Mouse (Mus musculus): ENCODE data around the gene Rtn4rl2. TPM values are rescaled to one million over a fixed set of nuclear protein-coding genes. Genes with fewer than 3 reads are reported as not detected.
A peak's percentile ranks its signal among the peaks of the same experiment; 100 is the strongest.

Gene Rtn4rl2
- polyA plus RNA-seq, 1 experiment from 2014 or later, result 1.9 TPM

- H3K4me3 ChIP-seq (ENCODE audit: low read depth, low read length), result no peak overlapping the region
- H3K27me3 ChIP-seq (replicated peaks; ENCODE audit: control insufficient read depth, insufficient read depth, low read length), result peaks cover 6% of the 10 kb centered on the region; the same call in 1 of the 2 replicates
- H3K9me3 ChIP-seq (ENCODE audit: control insufficient read depth, low read length), result no peaks in the 10 kb centered on the region
- H3K27ac ChIP-seq (ENCODE audit: low read depth), result no peak overlapping the region
- DNase-seq (ENCODE audit: low spot score), result no peak
- H3K36me3 ChIP-seq (ENCODE audit: control insufficient read depth, insufficient read depth, low read length), result no peaks in the 10 kb centered on the region
- no peak overlapping the region for H3K4me2 ChIP-seq (ENCODE audit: low read length)
- WGBS, result 48% methylated on average over 8 of the region's 8 CpGs
- no peak overlapping the region for H3K9ac ChIP-seq (ENCODE audit: low read length)
- H3K4me1 ChIP-seq (replicated peaks; ENCODE audit: control insufficient read depth, insufficient read depth, low read length), result peaks cover 20% of the 10 kb centered on the region
- no peak for ATAC-seq (replicated peaks; ENCODE audit: low FRiP score, low TSS enrichment, low read depth)
These were observed 49.4 kb downstream of the Rtn4rl2 start for GRCm38 (mm10) chr2:84837107-84837506.

GRCm38 (mm10) chr2:84831666-84832391, 54.7 kb downstream of the Rtn4rl2 start:
- Histone ChIP-seq H3K4me2 (ENCODE audit: low read length) (no peak overlapping the region), H3K27ac (ENCODE audit: low read depth) (peak overlapping the region; percentile 17; the same call in 1 of the 2 replicates), H3K27me3 (replicated peaks; ENCODE audit: control insufficient read depth, insufficient read depth, low read length) (no peaks in the 10 kb centered on the region), H3K36me3 (ENCODE audit: control insufficient read depth, insufficient read depth, low read length) (peaks cover 9% of the 10 kb centered on the region), H3K9ac (ENCODE audit: low read length) (peak overlapping the region; percentile 14; the same call in 1 of the 2 replicates), H3K4me3 (ENCODE audit: low read depth, low read length) (no peak overlapping the region), H3K9me3 (ENCODE audit: control insufficient read depth, low read length) (no peaks in the 10 kb centered on the region), H3K4me1 (replicated peaks; ENCODE audit: control insufficient read depth, insufficient read depth, low read length) (peaks cover 8% of the 10 kb centered on the region; the same call in 1 of the 2 replicates)
- DNase-seq (ENCODE audit: low spot score) (peak; percentile 92), ATAC-seq (replicated peaks; ENCODE audit: low FRiP score, low TSS enrichment, low read depth) (peak; percentile 64)
- WGBS, result 28% methylated on average over 10 of the region's 10 CpGs

GRCm38 (mm10) chr2:84827283-84827920, 59.1 kb downstream of the Rtn4rl2 start:
- H3K9ac ChIP-seq (ENCODE audit: low read length), result peak overlapping the region; percentile 72
- H3K4me1 ChIP-seq (replicated peaks; ENCODE audit: control insufficient read depth, insufficient read depth, low read length), result peaks cover 8% of the 10 kb centered on the region; the same call in 1 of the 2 replicates
- H3K27me3 ChIP-seq (replicated peaks; ENCODE audit: control insufficient read depth, insufficient read depth, low read length), result no peaks in the 10 kb centered on the region
- ATAC-seq (replicated peaks; ENCODE audit: low FRiP score, low TSS enrichment, low read depth), result peak; percentile 23
- peak overlapping the region; percentile 98 for H3K4me2 ChIP-seq (ENCODE audit: low read length)
- peak overlapping the region; percentile 16; the same call in 1 of the 2 replicates for H3K27ac ChIP-seq (ENCODE audit: low read depth)
- H3K4me3 ChIP-seq (ENCODE audit: low read depth, low read length), result peak overlapping the region; percentile 99
- H3K36me3 ChIP-seq (ENCODE audit: control insufficient read depth, insufficient read depth, low read length), result peaks cover 9% of the 10 kb centered on the region
- H3K9me3 ChIP-seq (ENCODE audit: control insufficient read depth, low read length), result no peaks in the 10 kb centered on the region
- WGBS, result under 1% methylated on average over 29 of the region's 29 CpGs
- peak; percentile 73 for DNase-seq (ENCODE audit: low spot score)

GRCm38 (mm10) chr2:84826488-84827282, 59.8 kb downstream of the Rtn4rl2 start, which contains the start of gene Timm10:
Gene Timm10, plus strand, starts transcription at chr2:84826997.
- H3K9ac ChIP-seq (ENCODE audit: low read length), result peak within 1 kb of the TSS; percentile 72
- DNase-seq (ENCODE audit: low spot score) (peak; percentile 88), ATAC-seq (replicated peaks; ENCODE audit: low FRiP score, low TSS enrichment, low read depth) (peak; percentile 91)
- H3K27me3 ChIP-seq (replicated peaks; ENCODE audit: control insufficient read depth, insufficient read depth, low read length), result no peaks in the 10 kb centered on the region
- H3K4me1 ChIP-seq (replicated peaks; ENCODE audit: control insufficient read depth, insufficient read depth, low read length), result peaks cover 8% of the 10 kb centered on the region; the same call in 1 of the 2 replicates
- under 1% methylated on average over 34 of the region's 34 CpGs for WGBS
- H3K36me3 ChIP-seq (ENCODE audit: control insufficient read depth, insufficient read depth, low read length), result peaks cover 9% of the 10 kb centered on the region
- peak within 1 kb of the TSS; percentile 98 for H3K4me2 ChIP-seq (ENCODE audit: low read length)
- no peaks in the 10 kb centered on the region for H3K9me3 ChIP-seq (ENCODE audit: control insufficient read depth, low read length)
- H3K27ac ChIP-seq (ENCODE audit: low read depth), result peak within 1 kb of the TSS; percentile 16; the same call in 1 of the 2 replicates
- peak within 1 kb of the TSS; percentile 99 for H3K4me3 ChIP-seq (ENCODE audit: low read depth, low read length)

- DNase-seq (ENCODE audit: low spot score), result no peak
- H3K9ac ChIP-seq (ENCODE audit: low read length), result no peak overlapping the region
- H3K27me3 ChIP-seq (replicated peaks; ENCODE audit: control insufficient read depth, insufficient read depth, low read length), result 0 out of 2 replicates have a peak, but pooled peaks cover 5% of the 10 kb centered on the region
- 30% methylated on average over 2 of the region's 2 CpGs for WGBS
- H3K4me2 ChIP-seq (ENCODE audit: low read length), result no peak overlapping the region
- no peaks in the 10 kb centered on the region for H3K36me3 ChIP-seq (ENCODE audit: control insufficient read depth, insufficient read depth, low read length)
- no peak for ATAC-seq (replicated peaks; ENCODE audit: low FRiP score, low TSS enrichment, low read depth)
- no peak overlapping the region for H3K4me3 ChIP-seq (ENCODE audit: low read depth, low read length)
- H3K9me3 ChIP-seq (ENCODE audit: control insufficient read depth, low read length), result no peaks in the 10 kb centered on the region
- H3K27ac ChIP-seq (ENCODE audit: low read depth), result no peak overlapping the region
- H3K4me1 ChIP-seq (replicated peaks; ENCODE audit: control insufficient read depth, insufficient read depth, low read length), result peaks cover 8% of the 10 kb centered on the region; the same call in 1 of the 2 replicates
These were observed 63.3 kb downstream of the Rtn4rl2 start for GRCm38 (mm10) chr2:84823237-84823636.

- 0 out of 2 replicates have a peak, but pooled peaks cover 5% of the 10 kb centered on the region for H3K27me3 ChIP-seq (replicated peaks; ENCODE audit: control insufficient read depth, insufficient read depth, low read length)
- no peaks in the 10 kb centered on the region for H3K9me3 ChIP-seq (ENCODE audit: control insufficient read depth, low read length)
- no peaks in the 10 kb centered on the region for H3K36me3 ChIP-seq (ENCODE audit: control insufficient read depth, insufficient read depth, low read length)
- DNase-seq (ENCODE audit: low spot score), result no peak
- 0 out of 2 replicates have a peak, but pooled peaks cover 2% of the 10 kb centered on the region for H3K4me1 ChIP-seq (replicated peaks; ENCODE audit: control insufficient read depth, insufficient read depth, low read length)
- no peak within 1 kb of the TSS for H3K4me3 ChIP-seq (ENCODE audit: low read depth, low read length)
- no peak within 1 kb of the TSS for H3K27ac ChIP-seq (ENCODE audit: low read depth)
- 49% methylated on average over 13 of the region's 13 CpGs for WGBS
- no peak within 1 kb of the TSS for H3K4me2 ChIP-seq (ENCODE audit: low read length)
- H3K9ac ChIP-seq (ENCODE audit: low read length), result no peak within 1 kb of the TSS
- no peak for ATAC-seq (replicated peaks; ENCODE audit: low FRiP score, low TSS enrichment, low read depth)
These were observed 64.0 kb downstream of the Rtn4rl2 start, which contains the start of gene Smtnl1 for GRCm38 (mm10) chr2:84822552-84822951. Gene Smtnl1, minus strand, starts transcription at chr2:84822652.

Small RNAs within 50 kb of the gene (microRNA-seq; reads per million reads assigned to microRNA genes)
- not detected for gene Gm24332

Other genes with a start within 250 kb of the Rtn4rl2 start
- 59.5 and 64.6 TPM in 2 replicates for gene Ctnnd1, start 235.9 kb downstream of the Rtn4rl2 start, polyA plus RNA-seq (2014; fragmentation: Nextera tagmentation; extraction: Ambion mirVana)
- gene Btbd18, start 227.6 kb downstream of the Rtn4rl2 start, polyA plus RNA-seq (2014; fragmentation: Nextera tagmentation; extraction: Ambion mirVana), result 0.34 and 0.60 TPM in 2 replicates
- 309 and 329 TPM in 2 replicates for gene Selenoh, start 215.9 kb downstream of the Rtn4rl2 start, polyA plus RNA-seq (2014; fragmentation: Nextera tagmentation; extraction: Ambion mirVana)
- gene Gm28635, start 208.7 kb downstream of the Rtn4rl2 start, polyA plus RNA-seq (2014; fragmentation: Nextera tagmentation; extraction: Ambion mirVana), result not detected in 2 replicates
- gene Med19, start 208.3 kb downstream of the Rtn4rl2 start, polyA plus RNA-seq (2014; fragmentation: Nextera tagmentation; extraction: Ambion mirVana), result 39.5 and 40.6 TPM in 2 replicates
- 131 and 134 TPM in 2 replicates for gene Tmx2, start 207.6 kb downstream of the Rtn4rl2 start, polyA plus RNA-seq (2014; fragmentation: Nextera tagmentation; extraction: Ambion mirVana)
- 30.0 and 30.7 TPM in 2 replicates for gene Zdhhc5, start 171.5 kb downstream of the Rtn4rl2 start, polyA plus RNA-seq (2014; fragmentation: Nextera tagmentation; extraction: Ambion mirVana)
- gene Clp1, start 159.4 kb downstream of the Rtn4rl2 start, polyA plus RNA-seq (2014; fragmentation: Nextera tagmentation; extraction: Ambion mirVana), result 25.7 and 29.0 TPM in 2 replicates
- gene Ypel4, start 152.7 kb downstream of the Rtn4rl2 start, polyA plus RNA-seq (2014; fragmentation: Nextera tagmentation; extraction: Ambion mirVana), result 6.9 and 8.8 TPM in 2 replicates
- 4.6 and 5.3 TPM in 2 replicates for gene Gm19426, start 143.1 kb downstream of the Rtn4rl2 start, polyA plus RNA-seq (2014; fragmentation: Nextera tagmentation; extraction: Ambion mirVana)
- 60.9 and 73.4 TPM in 2 replicates for gene Serping1, start 111.3 kb downstream of the Rtn4rl2 start, polyA plus RNA-seq (2014; fragmentation: Nextera tagmentation; extraction: Ambion mirVana)
- gene Ube2l6, start 87.9 kb downstream of the Rtn4rl2 start, polyA plus RNA-seq (2014; fragmentation: Nextera tagmentation; extraction: Ambion mirVana), result 33.2 and 33.3 TPM in 2 replicates
- 0.27 TPM in 1 of 2 replicates, not detected in the other for gene Smtnl1, start 64.1 kb downstream of the Rtn4rl2 start, polyA plus RNA-seq (2014; fragmentation: Nextera tagmentation; extraction: Ambion mirVana)
- 73.7 and 75.5 TPM in 2 replicates for gene Timm10, start 59.7 kb downstream of the Rtn4rl2 start, polyA plus RNA-seq (2014; fragmentation: Nextera tagmentation; extraction: Ambion mirVana)
- gene Slc43a1, start 47.9 kb downstream of the Rtn4rl2 start, polyA plus RNA-seq (2014; fragmentation: Nextera tagmentation; extraction: Ambion mirVana), result 18.3 and 18.7 TPM in 2 replicates
- gene Slc43a3, start 49.9 kb upstream of the Rtn4rl2 start, polyA plus RNA-seq (2014; fragmentation: Nextera tagmentation; extraction: Ambion mirVana), result 46.7 and 54.7 TPM in 2 replicates
- gene Prg2, start 93.8 kb upstream of the Rtn4rl2 start, polyA plus RNA-seq (2014; fragmentation: Nextera tagmentation; extraction: Ambion mirVana), result not detected in 2 replicates
- not detected in 2 replicates for gene Prg3, start 101.5 kb upstream of the Rtn4rl2 start, polyA plus RNA-seq (2014; fragmentation: Nextera tagmentation; extraction: Ambion mirVana)
- gene Ssrp1, start 150.5 kb upstream of the Rtn4rl2 start, polyA plus RNA-seq (2014; fragmentation: Nextera tagmentation; extraction: Ambion mirVana), result 308 and 334 TPM in 2 replicates
- gene P2rx3, start 150.8 kb upstream of the Rtn4rl2 start, polyA plus RNA-seq (2014; fragmentation: Nextera tagmentation; extraction: Ambion mirVana), result 0.62 and 2.0 TPM in 2 replicates
- gene Tnks1bp1, start 161.3 kb upstream of the Rtn4rl2 start, polyA plus RNA-seq (2014; fragmentation: Nextera tagmentation; extraction: Ambion mirVana), result 11.7 and 15.3 TPM in 2 replicates
- gene Aplnr, start 249.5 kb upstream of the Rtn4rl2 start, polyA plus RNA-seq (2014; fragmentation: Nextera tagmentation; extraction: Ambion mirVana), result 53.6 and 54.3 TPM in 2 replicates